Comparison of ENCODE assay signal across 8 mouse cellular contexts in genomic region chr1:36243447-36244057, GRCm38 (mm10). TPM values are rescaled to one million over a fixed set of nuclear protein-coding genes. Genes with fewer than 3 reads are reported as not detected.
DNase-seq lines count a peak whose midpoint lies in the region; ATAC-seq and TF ChIP-seq lines count a peak whose summit lies in the region.

No protein-coding gene starts in this region.

- no peak for DNase-seq in kidney, adult 18-20 months
- DNase-seq in adrenal gland, adult 18-20 months (ENCODE audit: low spot score in 2 of 2), result no peak
- DNase-seq in cerebellum, postnatal 25 days, result no peak
- DNase-seq in lung, adult 18-20 months, result no peak

- peak overlapping the region; percentile 81 for H3K9ac ChIP-seq in kidney, embryonic 14.5 days (ENCODE audit: low read depth, low read length)
- H3K9ac ChIP-seq in hindbrain, embryonic 12.5 days, result peak overlapping the region; percentile 89
- H3K9ac ChIP-seq in midbrain, embryonic 15.5 days, result peak overlapping the region; percentile 84

- H3K27ac ChIP-seq in kidney, embryonic 14.5 days (ENCODE audit: low read depth, low read length), result peak overlapping the region; percentile 44
- H3K27ac ChIP-seq in bone marrow macrophage, adult 2 months (ENCODE audit: insufficient read depth, low read depth, low read length), result peak overlapping the region; percentile 61
- H3K27ac ChIP-seq in hindbrain, embryonic 12.5 days, result peak overlapping the region; percentile 92
- peak overlapping the region; percentile 86 for H3K27ac ChIP-seq in midbrain, embryonic 15.5 days

- peaks cover 8% of the 10 kb centered on the region for H3K4me1 ChIP-seq in kidney, embryonic 14.5 days (ENCODE audit: control insufficient read depth, insufficient read depth, low read length)
- peaks cover 29% of the 10 kb centered on the region for H3K4me1 ChIP-seq in bone marrow macrophage, adult 2 months (ENCODE audit: control insufficient read depth, insufficient read depth, low read length)
- H3K4me1 ChIP-seq in hindbrain, embryonic 12.5 days, result peaks cover 26% of the 10 kb centered on the region
- peaks cover 33% of the 10 kb centered on the region for H3K4me1 ChIP-seq in midbrain, embryonic 15.5 days

- TF ChIP-seq CTCF in bone marrow macrophage, adult 2 months (IDR thresholded peaks at IDR 0.05; ENCODE audit: low read depth, low read length), result no peak

- no peaks in the 10 kb centered on the region for H3K27me3 ChIP-seq in kidney, embryonic 14.5 days (ENCODE audit: control insufficient read depth, insufficient read depth, low read length)
- no peaks in the 10 kb centered on the region for H3K27me3 ChIP-seq in hindbrain, embryonic 12.5 days
- no peaks in the 10 kb centered on the region for H3K27me3 ChIP-seq in midbrain, embryonic 15.5 days (replicated peaks)

- H3K36me3 ChIP-seq in kidney, embryonic 14.5 days (ENCODE audit: control insufficient read depth, insufficient read depth, low read length), result no peaks in the 10 kb centered on the region
- H3K36me3 ChIP-seq in hindbrain, embryonic 12.5 days, result no peaks in the 10 kb centered on the region
- no peaks in the 10 kb centered on the region for H3K36me3 ChIP-seq in midbrain, embryonic 15.5 days (replicated peaks)

- peak overlapping the region; percentile 70 for H3K4me2 ChIP-seq in kidney, embryonic 14.5 days (replicated peaks; ENCODE audit: low read depth, low read length)
- H3K4me2 ChIP-seq in hindbrain, embryonic 12.5 days (replicated peaks), result peak overlapping the region; percentile 86
- H3K4me2 ChIP-seq in midbrain, embryonic 15.5 days, result peak overlapping the region; percentile 67

- WGBS in kidney, embryonic 14.5 days, result 4% methylated on average over 21 of the region's 21 CpGs
- 3% methylated on average over 21 of the region's 21 CpGs for WGBS in hindbrain, embryonic 12.5 days
- WGBS in midbrain, embryonic 15.5 days, result 4% methylated on average over 21 of the region's 21 CpGs

- peak; percentile 48; the same call in 1 of the 2 replicates for ATAC-seq in kidney, embryonic 14.5 days (ENCODE audit: low FRiP score, low TSS enrichment)
- ATAC-seq in hindbrain, embryonic 12.5 days (ENCODE audit: low FRiP score), result peak; percentile 62
- no peak for ATAC-seq in midbrain, embryonic 15.5 days (replicated peaks)

- no peaks in the 10 kb centered on the region for H3K9me3 ChIP-seq in kidney, embryonic 14.5 days (ENCODE audit: control insufficient read depth, low read length)
- H3K9me3 ChIP-seq in hindbrain, embryonic 12.5 days (replicated peaks), result no peaks in the 10 kb centered on the region
- no peaks in the 10 kb centered on the region for H3K9me3 ChIP-seq in midbrain, embryonic 15.5 days

- TF ChIP-seq POLR2A in bone marrow macrophage, adult 2 months (IDR thresholded peaks at IDR 0.05; ENCODE audit: borderline replicate concordance, low read depth, low read length), result no peak

- H3K4me3 ChIP-seq in kidney, embryonic 14.5 days (ENCODE audit: low read length), result peak overlapping the region; percentile 70
- H3K4me3 ChIP-seq in bone marrow macrophage, adult 2 months (ENCODE audit: insufficient read depth, low read length), result peak overlapping the region; percentile 81
- peak overlapping the region; percentile 95 for H3K4me3 ChIP-seq in hindbrain, embryonic 12.5 days
- peak overlapping the region; percentile 88 for H3K4me3 ChIP-seq in midbrain, embryonic 15.5 days

RNA-seq across cellular contexts. Expression of gene Uggt1, which starts 1.0 kb away (rescaled TPM):
- polyA plus RNA-seq in kidney, embryonic 14.5 days (2014; fragmentation: Nextera tagmentation; extraction: Ambion mirVana), result 58.0 and 81.1 TPM in 2 replicates
- polyA plus RNA-seq in bone marrow macrophage, adult 2 months (2012; ENCODE audit: insufficient read depth, insufficient read length, missing spikeins), result 38.3 and 43.1 TPM in 2 replicates
- 60.2 and 61.0 TPM in 2 replicates for polyA plus RNA-seq in hindbrain, embryonic 12.5 days (2016; fragmentation: Nextera tagmentation; extraction: Ambion mirVana)
- 49.4 and 51.3 TPM in 2 replicates for polyA plus RNA-seq in midbrain, embryonic 15.5 days (2015; fragmentation: Nextera tagmentation; extraction: Ambion mirVana)
- total RNA-seq in adrenal gland, adult 18-20 months (2021), result 10 to 100 TPM; 37.4 to 46.4 TPM

RNA-seq across cellular contexts. Expression of gene Neurl3, which starts 30.9 kb away (rescaled TPM):
- 10.8 and 17.4 TPM in 2 replicates for polyA plus RNA-seq in kidney, embryonic 14.5 days (2014; fragmentation: Nextera tagmentation; extraction: Ambion mirVana)
- polyA plus RNA-seq in bone marrow macrophage, adult 2 months (2012; ENCODE audit: insufficient read depth, insufficient read length, missing spikeins), result 168 and 181 TPM in 2 replicates
- 0.52 and 0.77 TPM in 2 replicates for polyA plus RNA-seq in hindbrain, embryonic 12.5 days (2016; fragmentation: Nextera tagmentation; extraction: Ambion mirVana)
- 1.1 and 1.4 TPM in 2 replicates for polyA plus RNA-seq in midbrain, embryonic 15.5 days (2015; fragmentation: Nextera tagmentation; extraction: Ambion mirVana)
- total RNA-seq in adrenal gland, adult 18-20 months (2021), result 10 to 100 TPM in 1 of 2 experiments, 1 to 10 TPM in 1; 4.7 to 12.9 TPM
